Mouse (Mus musculus) ovary, postnatal 14 days (tissue): Measurements from ENCODE around the gene Fgd3.

Experiments used
- DNase-seq: peaks from one replicate; pipeline ENCODE4 v3.0.0; 2022; ENCODE audit warnings: low spot score

Fgd3 gene

GRCm38 (mm10) chr13:49320040-49320439 is at the start of gene Fgd3:
Gene Fgd3 (minus strand): TSS chr13:49320311.
- DNase-seq: no peak

GRCm38 (mm10) chr13:49369404-49369803 is 49.3 kb upstream of the Fgd3 start:
- no peak for DNase-seq

- DNase-seq: no peak
Observed at GRCm38 (mm10) chr13:49367657-49368440, 47.7 kb upstream of the Fgd3 start.

- DNase-seq: no peak
Observed at GRCm38 (mm10) chr13:49364716-49365115, 44.6 kb upstream of the Fgd3 start.

GRCm38 (mm10) chr13:49362804-49363203 is 42.7 kb upstream of the Fgd3 start:
- DNase-seq: no peak

GRCm38 (mm10) chr13:49362364-49362763 is 42.3 kb upstream of the Fgd3 start:
- no peak for DNase-seq

- no peak for DNase-seq
Observed at GRCm38 (mm10) chr13:49360906-49361406, 40.8 kb upstream of the Fgd3 start.

- DNase-seq: no peak
Observed at GRCm38 (mm10) chr13:49358184-49358583, 38.1 kb upstream of the Fgd3 start.

GRCm38 (mm10) chr13:49357367-49358026 is 37.4 kb upstream of the Fgd3 start:
- no peak for DNase-seq

GRCm38 (mm10) chr13:49356090-49356489 is 36.0 kb upstream of the Fgd3 start:
- no peak for DNase-seq

- DNase-seq: no peak
Observed at GRCm38 (mm10) chr13:49355461-49356061, 35.5 kb upstream of the Fgd3 start.

- no peak for DNase-seq
Observed at GRCm38 (mm10) chr13:49353991-49354507, 33.9 kb upstream of the Fgd3 start.

GRCm38 (mm10) chr13:49353422-49353821 is 33.3 kb upstream of the Fgd3 start:
- DNase-seq: no peak

- no peak for DNase-seq
Observed at GRCm38 (mm10) chr13:49352581-49353159, 32.6 kb upstream of the Fgd3 start.

- DNase-seq: no peak
Observed at GRCm38 (mm10) chr13:49349836-49350505, 29.9 kb upstream of the Fgd3 start.

GRCm38 (mm10) chr13:49349335-49349734 is 29.2 kb upstream of the Fgd3 start:
- no peak for DNase-seq

GRCm38 (mm10) chr13:49348522-49348921 is 28.4 kb upstream of the Fgd3 start:
- DNase-seq: no peak

- no peak for DNase-seq
Observed at GRCm38 (mm10) chr13:49345476-49345875, 25.4 kb upstream of the Fgd3 start.

- DNase-seq: no peak
Observed at GRCm38 (mm10) chr13:49344567-49344966, 24.5 kb upstream of the Fgd3 start.

GRCm38 (mm10) chr13:49342723-49343100 is 22.6 kb upstream of the Fgd3 start:
- no peak for DNase-seq

- DNase-seq: no peak
Observed at GRCm38 (mm10) chr13:49341831-49342722, 22.0 kb upstream of the Fgd3 start.
